Mouse (Mus musculus) liver, adult 2 months (tissue): Measurements from ENCODE around the gene Pnmt.

Experiments used
- CTCF ChIP-seq: fragments of 200-500 bp; IDR thresholded peaks from 2 replicates; pipeline ENCODE4 v1.5.1; 2011; ENCODE audit warnings: low read depth, low read length, control low read depth
- POLR2A ChIP-seq: fragments of 200-500 bp; IDR thresholded peaks from 2 replicates; pipeline ENCODE4 v1.6.1; 2011; ENCODE audit warnings: low read length, control low read depth; ENCODE audit not compliant: insufficient read depth; ENCODE audit errors: extremely low read depth

DNA sequence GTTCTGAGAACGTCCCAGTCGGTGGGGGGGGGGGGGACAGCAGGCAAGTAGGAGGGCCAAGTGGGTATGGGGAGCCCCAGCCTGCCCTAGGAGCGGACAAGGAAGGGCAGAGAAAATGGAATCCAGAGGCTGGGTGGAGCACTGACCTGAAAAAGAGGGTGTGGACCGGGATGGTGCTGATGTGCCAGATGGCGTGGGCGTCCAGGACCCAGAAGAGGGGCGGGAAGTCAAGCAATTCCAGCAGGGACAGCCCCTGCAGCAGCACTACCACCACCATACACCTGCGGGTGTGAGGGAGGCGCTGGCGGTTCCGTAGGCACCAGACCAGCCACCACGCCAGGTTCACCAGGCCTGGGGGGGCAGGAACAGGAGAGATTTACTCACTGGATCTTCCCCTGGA is 3.9 kb downstream of the Pnmt start:
- TF ChIP-seq CTCF (no peak), POLR2A (no peak)
